Mouse (Mus musculus): Measurements from ENCODE around the gene Qrfpr.

Gene Qrfpr

DNA sequence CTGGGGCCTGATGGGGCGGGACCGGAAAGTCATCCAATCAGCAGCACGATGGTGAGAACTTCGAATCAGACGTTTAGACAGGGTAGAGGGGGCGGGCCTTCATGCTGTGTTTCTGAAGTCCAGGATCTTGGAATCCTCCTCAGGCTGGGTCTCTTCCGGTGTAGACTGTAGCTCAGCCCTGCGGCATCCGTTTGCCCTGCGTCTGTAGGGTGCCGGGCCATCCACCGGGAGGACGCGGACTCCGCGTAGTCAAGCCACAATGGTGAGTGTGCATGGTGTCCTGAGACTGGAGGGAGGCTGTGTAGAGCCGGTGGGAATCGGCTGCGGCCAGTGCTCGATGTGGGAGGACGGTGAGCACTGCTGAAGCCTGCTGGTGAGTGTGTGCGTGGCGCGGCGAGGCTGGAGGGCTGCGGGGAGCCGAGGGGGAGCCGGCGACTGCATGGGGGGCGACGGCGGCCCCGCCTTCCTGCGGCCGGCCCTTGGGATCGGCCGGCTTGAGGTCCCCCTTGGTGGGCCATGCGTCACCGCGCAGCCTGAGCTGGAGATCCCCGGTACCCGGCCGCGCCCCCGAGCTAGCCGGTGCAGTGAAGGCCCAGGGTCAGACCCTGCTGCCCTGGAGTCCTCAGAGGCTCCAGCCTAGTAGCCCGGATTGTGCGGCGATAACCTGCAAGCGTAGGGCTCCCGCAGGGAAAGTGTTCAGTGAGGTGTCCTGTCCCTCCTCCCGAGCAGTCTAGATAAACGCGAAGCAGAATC lies 71.0 kb downstream of the Qrfpr start, which contains the start of gene D3Ertd254e:
Gene D3Ertd254e (plus strand): TSS at position 84 of the 753 bp plus-strand sequence.
- peak; percentile 82 for DNase-seq (ENCODE audit: low read depth, low spot score)

GRCm38 (mm10) chr3:36150537-36150933 lies 71.6 kb downstream of the Qrfpr start:
- DNase-seq (ENCODE audit: low read depth, low spot score) = no peak

DNA sequence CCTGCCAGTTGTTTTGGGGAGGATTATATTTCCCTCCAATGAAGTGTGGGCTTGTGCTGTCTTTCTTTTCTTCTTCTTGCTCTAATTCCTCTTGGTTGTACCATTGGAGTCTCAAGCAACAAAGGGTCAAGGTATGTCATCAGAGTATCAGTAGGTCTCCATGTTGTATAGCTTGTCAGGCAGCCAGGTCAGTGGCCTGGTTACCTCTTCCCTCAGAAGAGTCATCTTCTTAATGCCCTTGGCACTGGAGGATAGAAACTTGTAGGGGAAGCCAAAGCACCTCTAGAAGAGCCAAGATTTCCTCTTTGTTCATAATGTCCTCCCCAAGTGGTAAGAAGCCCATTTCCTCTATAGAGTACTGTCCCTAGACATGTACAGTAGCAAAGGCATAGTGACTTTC lies 83.1 kb downstream of the Qrfpr start:
- no peak for DNase-seq (ENCODE audit: low read depth, low spot score)

DNA sequence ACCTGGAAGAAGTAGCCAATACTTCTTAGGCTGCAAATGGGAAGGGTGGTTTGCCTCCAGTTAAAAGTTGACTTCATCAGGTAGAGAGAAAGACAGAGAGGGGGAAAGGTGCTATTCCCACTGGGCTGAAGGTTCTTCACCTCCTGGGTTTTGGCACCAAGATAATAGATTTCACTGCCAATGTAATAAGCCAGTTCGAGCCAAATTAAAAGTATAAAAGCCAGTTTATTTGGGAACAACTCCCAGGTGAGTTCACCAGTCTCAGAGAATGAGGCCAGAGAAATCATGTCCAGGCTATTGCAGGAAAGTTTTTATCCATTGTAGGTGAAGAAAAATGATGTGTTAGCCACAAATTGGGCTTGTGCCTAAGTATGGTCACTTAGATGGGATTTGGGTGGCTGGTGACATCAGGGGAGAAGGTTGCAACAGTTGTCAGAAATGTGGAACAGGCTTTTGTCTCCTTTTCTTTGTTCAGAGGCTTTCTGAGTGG lies 83.9 kb downstream of the Qrfpr start:
- DNase-seq (ENCODE audit: low read depth, low spot score) = no peak

DNA sequence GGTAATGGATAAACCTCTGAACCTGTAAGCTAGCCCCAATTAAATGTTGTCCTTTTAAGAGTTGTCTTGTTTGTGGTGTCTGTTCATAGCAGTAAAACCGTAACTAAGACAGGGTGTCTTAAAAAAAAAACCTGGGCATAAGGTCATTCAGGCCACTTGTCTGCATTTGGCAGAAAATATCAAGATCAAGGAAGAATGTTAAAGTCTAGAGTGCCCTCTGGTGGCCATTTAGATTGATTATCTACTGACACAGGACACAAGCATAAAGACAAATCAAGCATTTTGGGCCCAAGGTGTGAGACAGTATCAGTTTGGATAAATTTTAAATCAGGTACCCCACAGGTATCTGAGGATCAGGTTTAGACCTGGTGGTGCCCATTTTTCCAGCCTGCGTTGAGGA lies 84.6 kb downstream of the Qrfpr start:
- peak; percentile 49 for DNase-seq (ENCODE audit: low read depth, low spot score)

DNA sequence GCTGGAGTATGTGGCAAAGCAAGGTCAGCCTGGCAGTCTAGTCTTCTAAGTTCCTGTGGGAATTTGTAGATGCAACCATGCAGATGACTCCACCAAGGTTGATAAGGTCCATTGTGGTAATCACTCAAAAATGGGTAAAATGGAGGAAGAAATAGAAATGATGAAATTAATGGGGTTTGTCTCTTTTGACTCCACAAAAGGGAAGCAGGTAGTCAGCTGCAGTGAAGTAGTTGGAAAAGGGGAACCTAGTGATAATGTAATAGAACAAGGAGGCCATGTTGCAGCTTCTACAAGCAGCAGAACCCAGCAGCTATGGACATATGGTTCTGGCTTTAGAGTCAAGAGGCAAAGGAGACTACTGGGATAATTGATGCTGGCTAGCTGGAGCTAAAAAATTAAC lies 86.0 kb downstream of the Qrfpr start:
- no peak for DNase-seq (ENCODE audit: low read depth, low spot score)
